Mouse (Mus musculus) liver, postnatal 0 days (tissue): ENCODE data around the gene Plekhh1. TPM values are rescaled to one million over a fixed set of nuclear protein-coding genes. Genes with fewer than 3 reads are reported as not detected.

Experiments
- ATAC-seq: fragments of 200-750 bp; cut with Nextera tagmentation; 2 replicates; pipeline ENCODE4 v1.8.0; 2017; ENCODE audit warnings: mild to moderate bottlenecking, moderate library complexity
- DNase-seq: peaks from one replicate; pipeline ENCODE4 v3.0.0-alpha.2; 2016
- H3K27ac ChIP-seq: fragments of 300-500 bp; sonication (generic); 2 replicates; pipeline ENCODE4 v1.5.1; 2014; ENCODE audit warnings: antibody characterized with exemption, moderate library complexity, mild to moderate bottlenecking, low read depth
- H3K27me3 ChIP-seq: fragments of 300-500 bp; sonication (generic); 2 replicates; pipeline ENCODE4 v1.6.1; 2014; ENCODE audit warnings: low read length, control low read depth, mixed read lengths; ENCODE audit not compliant: insufficient read depth
- H3K36me3 ChIP-seq: fragments of 300-500 bp; sonication (generic); replicated peaks from 2 replicates; pipeline ENCODE4 v1.6.1; 2014; ENCODE audit warnings: mild to moderate bottlenecking, control low read depth, low read length, moderate library complexity, mixed read lengths; ENCODE audit not compliant: insufficient read depth
- H3K4me1 ChIP-seq: fragments of 300-500 bp; sonication (generic); 2 replicates; pipeline ENCODE4 v1.6.1; 2014; ENCODE audit warnings: antibody characterized with exemption, mild to moderate bottlenecking, control low read depth; ENCODE audit not compliant: insufficient read depth
- H3K4me2 ChIP-seq: fragments of 300-500 bp; sonication (generic); 2 replicates; pipeline ENCODE4 v1.6.1; 2014; ENCODE audit warnings: low read depth, mild to moderate bottlenecking, low read length, moderate library complexity, mixed read lengths
- H3K4me3 ChIP-seq: fragments of 300-500 bp; sonication (generic); 2 replicates; pipeline ENCODE4 v1.5.1; 2014; ENCODE audit warnings: low read depth, low read length
- H3K9ac ChIP-seq: fragments of 300-500 bp; sonication (generic); replicated peaks from 2 replicates; pipeline ENCODE4 v1.6.1; 2014; ENCODE audit warnings: mild to moderate bottlenecking, moderate library complexity
- H3K9me3 ChIP-seq: fragments of 300-500 bp; sonication (generic); 2 replicates; pipeline ENCODE4 v1.6.1; 2016; ENCODE audit warnings: mild to moderate bottlenecking, control low read depth, low read length, mixed read lengths
- CTCF ChIP-seq: sonication (generic); IDR thresholded peaks from 2 replicates; pipeline ENCODE4 v1.5.1; 2016; ENCODE audit warnings: antibody characterized with exemption, low read depth
- EP300 ChIP-seq: IDR thresholded peaks from 2 replicates; pipeline ENCODE4 v1.6.1; 2016; ENCODE audit warnings: antibody characterized with exemption, low read depth, mild to moderate bottlenecking
- WGBS: fragments of 180-500 bp; shearing (Covaris S2); extraction: QIAGEN DNeasy Blood & Tissue Kit; methylation state at CpG from one replicate; pipeline ENCODE4 v1.1.7; 2014; ENCODE audit not compliant: insufficient replicate concordance; 5-methylcytosine and 5-hydroxymethylcytosine counted together
- polyA plus RNA-seq: library from polyadenylated mRNA; unstranded; fragments of >200 nt; fragmentation: Nextera tagmentation; extraction: Ambion mirVana; gene quantifications from 2 replicates; pipeline ENCODE4 v1.2.1, GENCODE M21; 2015

The Plekhh1 gene
- polyA plus RNA-seq, 1 experiment from 2014 or later: 0.22 TPM

DNA sequence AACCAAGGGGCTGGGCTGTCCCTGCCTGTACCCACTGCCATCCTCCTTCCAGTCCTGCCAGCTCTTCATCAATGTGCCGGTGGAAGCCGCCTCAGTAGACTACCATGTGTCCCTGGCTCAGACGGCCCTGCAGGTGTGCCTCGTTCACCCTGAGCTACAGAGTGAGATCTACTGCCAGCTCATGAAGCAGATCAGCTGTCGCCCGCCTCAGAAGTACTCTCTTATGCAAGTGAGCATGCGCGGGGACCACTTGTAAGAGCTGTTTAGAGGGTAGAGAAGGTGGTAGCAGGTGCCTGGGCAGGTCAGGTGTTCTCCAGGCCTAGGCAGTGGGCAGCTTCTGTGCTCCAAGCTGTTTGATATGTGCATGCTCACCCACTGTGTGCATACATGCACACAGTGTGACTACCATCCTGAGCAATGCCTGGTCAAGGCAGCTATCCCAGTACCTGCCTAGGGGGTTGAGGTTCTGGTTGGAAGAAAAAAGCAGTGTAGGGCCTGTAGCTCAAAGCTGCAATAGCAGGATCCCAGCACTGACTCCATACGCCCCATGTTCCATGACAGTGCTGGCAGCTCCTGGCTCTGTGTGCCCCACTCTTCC is 41.9 kb downstream of the Plekhh1 start:
- H3K27me3 ChIP-seq: no peaks in the 10 kb centered on the region
- no peak overlapping the region for H3K4me3 ChIP-seq
- no peaks in the 10 kb centered on the region for H3K9me3 ChIP-seq
- no peak overlapping the region for H3K9ac ChIP-seq
- 0 out of 2 replicates have a peak, but pooled peaks cover 2% of the 10 kb centered on the region for H3K4me1 ChIP-seq
- 80% methylated on average over 9 of the region's 9 CpGs for WGBS
- no peaks in the 10 kb centered on the region; the same call in none of the 2 replicates for H3K36me3 ChIP-seq
- H3K27ac ChIP-seq: no peak overlapping the region
- DNase-seq (no peak), ATAC-seq (no peak)
- TF ChIP-seq EP300: no peak
- no peak for TF ChIP-seq CTCF
- H3K4me2 ChIP-seq: no peak overlapping the region

DNA sequence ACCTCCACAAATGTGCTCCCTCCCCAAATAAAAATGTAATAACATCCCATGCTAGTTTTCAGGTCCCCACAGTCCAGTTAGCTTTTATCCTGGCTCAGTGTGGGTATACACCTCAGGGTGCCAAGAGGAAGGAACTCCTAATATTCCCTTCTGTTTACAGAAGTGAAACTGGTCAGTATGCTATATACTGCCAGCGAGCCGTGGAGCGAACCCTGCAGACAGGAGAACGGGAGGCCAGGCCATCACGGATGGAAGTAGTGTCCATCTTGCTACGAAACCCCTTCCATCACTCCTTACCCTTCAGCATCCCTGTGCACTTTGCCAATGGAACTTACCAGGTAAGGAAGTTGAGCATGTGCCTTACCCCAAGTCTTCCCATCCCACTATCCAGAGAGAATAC is 43.6 kb downstream of the Plekhh1 start:
- 76% methylated on average over 6 of the region's 6 CpGs for WGBS

DNA sequence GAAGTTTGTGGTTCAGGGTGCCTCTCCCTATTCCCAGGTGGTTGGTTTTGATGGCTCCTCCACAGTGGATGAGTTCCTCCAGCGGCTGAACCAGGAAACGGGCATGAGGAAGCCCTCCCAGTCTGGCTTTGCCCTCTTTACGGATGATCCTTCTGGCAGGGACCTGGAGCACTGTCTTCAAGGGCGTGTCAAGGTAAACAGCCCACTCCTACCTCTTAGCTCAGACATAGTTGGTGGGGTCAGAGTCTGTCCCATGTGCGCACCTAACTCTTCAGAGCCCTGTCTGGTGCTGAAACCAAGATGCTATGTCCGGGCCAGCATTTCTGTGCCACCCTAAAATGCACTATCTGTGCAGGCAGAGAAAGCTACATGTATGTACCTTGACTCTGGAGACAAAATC is 44.4 kb downstream of the Plekhh1 start:
- Histone ChIP-seq H3K27me3 (no peaks in the 10 kb centered on the region), H3K4me3 (no peak overlapping the region), H3K9ac (no peak overlapping the region), H3K4me2 (no peak overlapping the region), H3K36me3 (peaks cover 9% of the 10 kb centered on the region), H3K4me1 (0 out of 2 replicates have a peak, but pooled peaks cover 2% of the 10 kb centered on the region), H3K9me3 (no peaks in the 10 kb centered on the region), H3K27ac (no peak overlapping the region)
- ATAC-seq: no peak
- TF ChIP-seq CTCF (no peak), EP300 (no peak)
- 87% methylated on average over 6 of the region's 6 CpGs for WGBS
- no peak for DNase-seq

More for the DNA sequence above, 43.6 kb downstream of the Plekhh1 start:
- Histone ChIP-seq H3K27ac (no peak overlapping the region), H3K36me3 (peaks cover 6% of the 10 kb centered on the region), H3K4me1 (0 out of 2 replicates have a peak, but pooled peaks cover 2% of the 10 kb centered on the region), H3K4me3 (no peak overlapping the region), H3K4me2 (no peak overlapping the region), H3K9ac (no peak overlapping the region), H3K27me3 (no peaks in the 10 kb centered on the region), H3K9me3 (no peaks in the 10 kb centered on the region)
- ATAC-seq (no peak), DNase-seq (no peak)
- TF ChIP-seq CTCF (no peak), EP300 (no peak)

DNA sequence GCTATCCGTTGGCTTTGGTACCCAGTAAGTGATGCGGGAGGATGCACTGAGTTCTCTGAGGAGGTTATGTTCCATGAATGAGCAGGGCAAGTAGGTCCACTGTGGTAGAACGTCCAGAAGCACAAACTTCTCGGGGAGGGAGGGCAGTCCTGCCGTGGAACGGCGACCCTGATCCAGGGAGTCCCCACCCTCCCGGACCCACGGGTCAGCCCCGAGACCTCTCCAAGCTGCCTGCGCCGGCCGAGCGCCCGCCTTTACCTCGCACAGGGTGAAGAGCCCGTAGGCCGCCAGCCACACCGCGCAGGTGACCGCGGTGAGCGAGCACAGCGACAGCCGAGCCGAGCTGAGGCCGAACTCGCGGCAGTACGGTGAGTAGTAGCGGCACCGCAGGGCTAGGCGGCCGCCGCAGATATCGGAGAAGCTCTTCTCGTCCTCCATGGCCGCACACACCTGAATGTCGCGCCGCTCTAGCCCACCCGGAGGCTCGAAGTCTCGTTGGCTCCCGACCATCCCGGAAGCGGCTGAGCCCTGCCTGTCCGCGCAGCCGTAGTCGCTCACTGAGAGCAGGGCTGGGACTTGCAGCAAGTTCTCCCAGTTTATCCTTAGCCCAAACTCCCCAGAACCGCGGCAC is 60.3 kb downstream of the Plekhh1 start, which contains the start of gene Pigh:
Gene Pigh (minus strand): TSS at position 470 of the 631 bp plus-strand sequence.
- H3K9me3 ChIP-seq: 0 out of 2 replicates have a peak, but pooled peaks cover 2% of the 10 kb centered on the region
- no peak within 1 kb of the TSS for H3K27ac ChIP-seq
- no peaks in the 10 kb centered on the region; the same call in 1 of the 2 replicates for H3K36me3 ChIP-seq
- peak within 1 kb of the TSS; percentile 85 for H3K4me3 ChIP-seq
- H3K27me3 ChIP-seq: no peaks in the 10 kb centered on the region
- DNase-seq (peak; percentile 90), ATAC-seq (peak; percentile 96)
- peak within 1 kb of the TSS; percentile 93 for H3K4me2 ChIP-seq
- TF ChIP-seq EP300 (no peak), CTCF (no peak)
- peaks cover 8% of the 10 kb centered on the region; the same call in 1 of the 2 replicates for H3K4me1 ChIP-seq
- under 1% methylated on average over 53 of the region's 53 CpGs for WGBS
- H3K9ac ChIP-seq: peak within 1 kb of the TSS; percentile 79

DNA sequence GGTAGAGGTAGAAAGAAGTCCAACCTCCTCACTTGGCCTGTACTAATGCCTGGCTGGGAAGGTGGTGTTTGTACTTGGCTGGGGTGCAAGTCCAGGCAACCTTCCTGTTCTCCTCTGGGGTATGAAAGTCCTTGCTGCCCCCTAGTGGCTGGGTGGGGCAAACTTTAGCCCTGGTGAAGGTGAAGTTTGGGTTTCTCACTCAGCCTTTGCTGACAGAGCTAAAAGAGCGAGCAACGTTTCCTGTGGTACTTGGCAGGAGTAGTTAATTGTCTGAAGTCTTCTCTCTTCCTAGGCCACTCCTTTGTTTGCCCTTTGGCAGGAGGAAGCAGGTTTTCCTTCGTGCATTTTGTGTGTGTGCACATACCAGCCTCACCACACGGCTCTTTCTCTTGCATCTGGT is 63.6 kb downstream of the Plekhh1 start:
- H3K4me3 ChIP-seq: no peak overlapping the region
- no peaks in the 10 kb centered on the region for H3K27me3 ChIP-seq
- 0 out of 2 replicates have a peak, but pooled peaks cover 2% of the 10 kb centered on the region for H3K9me3 ChIP-seq
- TF ChIP-seq CTCF (peak; percentile 82), EP300 (no peak)
- DNase-seq: peak; percentile 61
- peaks cover 8% of the 10 kb centered on the region; the same call in 1 of the 2 replicates for H3K4me1 ChIP-seq
- no peak for ATAC-seq
- H3K9ac ChIP-seq: no peak overlapping the region
- no peak overlapping the region for H3K4me2 ChIP-seq
- WGBS: 20% methylated on average over 4 of the region's 4 CpGs
- no peaks in the 10 kb centered on the region for H3K36me3 ChIP-seq
- H3K27ac ChIP-seq: no peak overlapping the region

DNA sequence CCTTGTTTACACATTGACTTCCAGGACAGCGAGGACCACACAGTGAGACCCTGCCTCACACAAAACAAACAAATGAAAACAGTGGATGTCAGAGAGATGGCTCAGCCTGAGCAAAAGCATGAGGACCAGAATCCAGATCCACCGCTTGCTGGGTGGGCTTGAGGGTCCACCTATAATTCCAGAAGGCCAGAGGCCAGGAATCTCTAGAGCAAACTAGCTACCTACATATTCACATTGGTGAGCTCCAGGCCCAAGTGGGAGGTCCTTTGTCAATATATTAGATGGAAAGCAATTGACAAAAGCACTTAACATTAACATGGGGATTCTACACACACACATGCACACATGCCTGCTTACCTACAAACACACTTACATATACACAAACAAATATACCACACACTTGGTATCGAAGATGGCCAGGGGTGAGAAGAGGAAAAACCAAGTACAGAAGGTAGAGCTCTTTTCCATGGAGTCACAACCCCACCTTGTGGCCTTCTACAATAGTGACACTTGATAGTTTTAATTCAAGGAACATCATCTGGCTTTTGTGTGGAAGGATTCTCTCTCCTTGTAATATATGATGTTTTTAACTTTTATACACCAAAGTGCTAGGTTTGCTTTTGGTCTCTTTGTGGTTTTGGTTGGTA is 68.3 kb downstream of the Plekhh1 start:
- no peak overlapping the region for H3K27ac ChIP-seq
- ATAC-seq (no peak), DNase-seq (peak; percentile 27)
- H3K9ac ChIP-seq: no peak overlapping the region
- H3K4me1 ChIP-seq: no peaks in the 10 kb centered on the region
- 53% methylated on average over 3 of the region's 3 CpGs for WGBS
- TF ChIP-seq CTCF (peak; percentile 79), EP300 (no peak)
- no peaks in the 10 kb centered on the region for H3K36me3 ChIP-seq
- no peak overlapping the region for H3K4me3 ChIP-seq
- H3K9me3 ChIP-seq: no peaks in the 10 kb centered on the region
- H3K27me3 ChIP-seq: 0 out of 2 replicates have a peak, but pooled peaks cover 2% of the 10 kb centered on the region
- H3K4me2 ChIP-seq: no peak overlapping the region
